Mouse (Mus musculus) ES-E14 (cell line): ENCODE data around the gene Abhd4.

Source experiments
- CHD2 ChIP-seq: IDR thresholded peaks from 2 replicates; pipeline ENCODE4 v1.6.1; 2014; ENCODE audit warnings: mild to moderate bottlenecking, low read depth, low read length, inconsistent platforms
- HCFC1 ChIP-seq: IDR thresholded peaks from 2 replicates; pipeline ENCODE4 v1.6.1; 2012; ENCODE audit warnings: low read length, inconsistent platforms, borderline replicate concordance; ENCODE audit not compliant: insufficient read depth
- ZC3H11A ChIP-seq: IDR thresholded peaks from 2 replicates; pipeline ENCODE4 v1.6.1; 2012; ENCODE audit warnings: low read depth, mild to moderate bottlenecking, inconsistent platforms, low read length, borderline replicate concordance
- ZNF384 ChIP-seq: IDR thresholded peaks from 2 replicates; pipeline ENCODE4 v1.6.1; 2012; ENCODE audit warnings: low read depth, low read length, inconsistent platforms

- TF ChIP-seq CHD2 (no peak), HCFC1 (no peak), ZC3H11A (no peak), ZNF384 (no peak)
Observed at GRCm38 (mm10) chr14:54254670-54255202, 748 bp downstream of the Abhd4 start.
